Mouse (Mus musculus) lung, postnatal 0 days (tissue): ENCODE results near the gene Nudt10. TPM values are rescaled to one million over a fixed set of nuclear protein-coding genes. Genes with fewer than 3 reads are reported as not detected.
A peak's percentile ranks its signal among the peaks of the same experiment; 100 is the strongest.
"Not testable (repeated sequence)": the region's sequence is repeated elsewhere in the genome, so short reads cannot be mapped to it uniquely, and the experiment has no call there.

Experiments
- ATAC-seq: fragments of 200-750 bp; cut with Nextera tagmentation; 2 replicates; pipeline ENCODE4 v1.8.0; 2017; ENCODE audit warnings: moderate library complexity
- DNase-seq: peaks from one replicate; pipeline ENCODE4 v3.0.0-alpha.2; 2016; ENCODE audit warnings: low spot score
- H3K27ac ChIP-seq: fragments of 300-500 bp; sonication (generic); 2 replicates; pipeline ENCODE4 v1.5.1; 2014; ENCODE audit warnings: antibody characterized with exemption, mild to moderate bottlenecking, low read length, mixed read lengths
- H3K27me3 ChIP-seq: fragments of 300-500 bp; sonication (generic); replicated peaks from 2 replicates; pipeline ENCODE4 v1.6.1; 2014; ENCODE audit warnings: low read length, mixed read lengths; ENCODE audit not compliant: insufficient read depth
- H3K36me3 ChIP-seq: fragments of 300-500 bp; sonication (generic); 2 replicates; pipeline ENCODE4 v1.6.1; 2014; ENCODE audit warnings: low read length, mixed read lengths; ENCODE audit not compliant: insufficient read depth
- H3K4me1 ChIP-seq: fragments of 300-500 bp; sonication (generic); 2 replicates; pipeline ENCODE4 v1.6.1; 2014; ENCODE audit warnings: antibody characterized with exemption, low read depth, low read length, mixed read lengths; ENCODE audit not compliant: insufficient read depth
- H3K4me2 ChIP-seq: fragments of 300-500 bp; sonication (generic); replicated peaks from 2 replicates; pipeline ENCODE4 v1.6.1; 2014; ENCODE audit warnings: low read depth, mild to moderate bottlenecking, low read length, moderate library complexity, mixed read lengths
- H3K4me3 ChIP-seq: fragments of 300-500 bp; sonication (generic); 2 replicates; pipeline ENCODE4 v1.5.1; 2014; ENCODE audit warnings: low read depth, low read length
- H3K9ac ChIP-seq: fragments of 300-500 bp; sonication (generic); replicated peaks from 2 replicates; pipeline ENCODE4 v1.6.1; 2014; ENCODE audit warnings: low read depth, mild to moderate bottlenecking
- H3K9me3 ChIP-seq: fragments of 300-500 bp; sonication (generic); 2 replicates; pipeline ENCODE4 v1.6.1; 2016; ENCODE audit warnings: low read length, mixed read lengths
- CTCF ChIP-seq: IDR thresholded peaks from 2 replicates; pipeline ENCODE4 v1.5.1; 2016; ENCODE audit warnings: antibody characterized with exemption, mild to moderate bottlenecking
- EP300 ChIP-seq: IDR thresholded peaks from 2 replicates; pipeline ENCODE4 v1.6.1; 2016; ENCODE audit warnings: antibody characterized with exemption, mild to moderate bottlenecking, control low read depth
- WGBS: fragments of 180-500 bp; shearing (Covaris S2); extraction: QIAGEN DNeasy Blood & Tissue Kit; methylation state at CpG from one replicate; pipeline ENCODE4 v1.1.7; 2014; 5-methylcytosine and 5-hydroxymethylcytosine counted together
- polyA plus RNA-seq: library from polyadenylated mRNA; unstranded; fragments of >200 nt; fragmentation: Nextera tagmentation; extraction: Ambion mirVana; gene quantifications from 2 replicates; pipeline ENCODE4 v1.2.1, GENCODE M21; 2015

The Nudt10 gene
- polyA plus RNA-seq: 1.6 and 1.7 TPM in 2 replicates

DNA sequence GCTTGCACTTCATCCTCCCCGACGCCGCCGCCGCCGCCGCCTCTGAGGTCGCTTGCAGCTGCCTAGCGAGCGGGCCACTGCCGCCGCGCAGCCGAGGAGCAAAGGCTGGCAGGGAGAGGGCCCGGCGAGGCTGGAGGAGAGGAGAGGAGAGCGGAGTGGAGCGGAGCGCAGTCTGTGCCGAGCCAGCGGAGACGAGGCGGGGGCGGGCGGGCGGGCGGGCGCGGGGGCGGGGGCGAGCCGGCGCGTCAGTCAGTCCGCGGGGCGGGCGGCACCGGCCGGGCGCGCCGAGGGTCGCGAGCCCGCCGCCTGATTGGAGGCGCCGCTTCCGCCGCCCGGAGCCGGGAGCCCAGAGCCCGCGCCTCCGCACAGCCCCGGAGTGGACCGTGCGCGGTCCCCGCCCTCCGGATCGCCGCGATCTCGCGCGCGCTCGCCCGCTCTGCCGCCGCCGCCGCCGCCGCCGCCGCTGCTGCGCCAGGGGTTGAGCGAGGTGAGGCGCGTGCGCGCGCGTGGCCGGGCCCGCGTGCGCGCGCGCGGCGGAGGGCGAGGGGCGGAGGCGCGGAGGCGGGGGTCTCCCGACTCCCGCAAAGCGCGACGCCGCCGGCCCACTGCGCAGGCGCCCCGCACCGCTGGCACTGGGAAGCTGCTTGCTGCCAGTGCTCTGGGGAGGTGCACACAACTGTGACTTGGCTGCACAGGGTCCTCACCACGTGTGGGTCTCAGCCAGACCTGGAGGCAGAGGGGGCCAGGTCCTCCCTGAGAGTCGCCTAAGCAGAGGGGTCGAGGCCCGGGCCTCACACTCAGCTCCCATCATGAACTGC is at the start of gene Nudt10:
TSS of gene Nudt10 (minus strand) at position 193 of the 818 bp plus-strand sequence.
- peak; percentile 87 for ATAC-seq
- not testable (repeated sequence) for H3K9me3 ChIP-seq, H3K4me2 ChIP-seq, DNase-seq, H3K36me3 ChIP-seq, H3K27me3 ChIP-seq, H3K9ac ChIP-seq, H3K27ac ChIP-seq, H3K4me1 ChIP-seq, H3K4me3 ChIP-seq
- no CpG with 5 or more reads among the region's 116 CpGs for WGBS

DNA sequence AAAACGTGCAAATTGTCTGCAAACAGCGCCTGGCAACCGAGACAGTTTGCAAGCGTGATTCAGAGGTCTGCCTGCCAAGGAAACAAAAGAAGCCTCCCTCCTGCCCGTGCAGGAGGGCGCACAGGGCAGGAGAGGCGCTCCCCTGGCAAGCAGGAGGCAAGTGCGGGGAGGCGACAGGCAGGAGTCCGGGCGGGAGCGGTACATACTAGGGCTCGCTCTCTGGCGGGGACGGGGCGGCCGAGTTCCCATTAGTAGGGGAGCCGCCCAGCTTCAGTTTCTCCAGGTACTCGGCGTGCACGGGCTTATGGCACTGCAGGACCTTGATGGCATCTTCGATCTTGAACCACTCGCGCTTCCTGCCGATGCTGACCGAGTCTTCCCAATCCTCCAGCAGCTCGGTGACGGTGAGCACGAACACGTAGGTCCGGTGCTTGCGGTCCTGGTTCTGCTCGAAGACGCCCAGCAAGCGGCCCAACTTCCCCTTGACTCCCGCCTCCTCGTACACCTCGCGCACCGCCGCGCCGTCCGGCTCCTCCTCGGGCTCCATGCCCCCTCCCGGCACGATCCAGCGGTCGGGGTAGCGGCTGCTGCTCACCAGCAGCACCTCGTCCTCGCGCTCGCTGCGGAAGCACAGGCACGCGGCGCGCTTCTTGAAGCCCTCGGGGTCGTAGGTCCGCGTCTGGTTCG is 536 bp downstream of the Nudt10 start:
- WGBS: no CpG with 5 or more reads among the region's 64 CpGs
- H3K36me3 ChIP-seq, H3K4me3 ChIP-seq, H3K27ac ChIP-seq, H3K27me3 ChIP-seq, DNase-seq, H3K4me1 ChIP-seq, H3K9me3 ChIP-seq, H3K9ac ChIP-seq, H3K4me2 ChIP-seq: not testable (repeated sequence)
- ATAC-seq: peak; percentile 43

DNA sequence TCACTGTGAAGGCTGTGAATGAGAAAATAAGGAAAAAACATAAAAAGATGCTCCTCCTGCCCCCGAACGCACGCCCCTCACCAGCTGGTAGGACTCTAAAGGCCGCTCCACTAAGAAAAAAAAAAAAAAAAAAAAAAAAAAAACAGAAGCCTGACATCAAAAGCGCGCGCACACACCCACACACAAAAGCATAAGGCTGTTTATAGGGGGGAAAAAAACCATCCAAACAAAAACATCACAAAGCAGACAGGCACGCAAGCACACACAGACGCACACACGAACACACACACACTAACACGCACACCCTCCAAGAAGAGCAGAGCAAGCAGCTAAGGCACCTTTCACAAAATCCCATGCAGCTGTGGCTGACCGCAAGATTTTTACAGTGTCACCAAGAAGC is 1.1 kb downstream of the Nudt10 start:
- ATAC-seq: no peak
- Histone ChIP-seq H3K36me3 (no peaks in the 10 kb centered on the region), H3K4me1 (no peaks in the 10 kb centered on the region), H3K9ac (no peak overlapping the region), H3K4me3 (no peak overlapping the region), H3K9me3 (no peaks in the 10 kb centered on the region), H3K27me3 (no peaks in the 10 kb centered on the region), H3K4me2 (no peak overlapping the region; the same call in 1 of the 2 replicates), H3K27ac (no peak overlapping the region)
- no peak for DNase-seq
- TF ChIP-seq EP300 (no peak), CTCF (no peak)
- WGBS: 12% methylated on average over 11 of the region's 12 CpGs

Other genes with a start within 250 kb of the Nudt10 start
- gene Nudt11, start 125.6 kb downstream of the Nudt10 start, polyA plus RNA-seq: 2.1 TPM in 2 replicates
- gene AU022751, start 89.6 kb downstream of the Nudt10 start, polyA plus RNA-seq: not detected in 2 replicates
- gene Bmp15, start 147.7 kb upstream of the Nudt10 start, polyA plus RNA-seq: 0.07 and 0.08 TPM in 2 replicates
- gene Shroom4, start 226.8 kb upstream of the Nudt10 start, polyA plus RNA-seq: 4.4 and 4.7 TPM in 2 replicates